Mouse (Mus musculus) midbrain, embryonic 13.5 days (tissue): ENCODE measurements around the gene Gm7168. TPM values are rescaled to one million over a fixed set of nuclear protein-coding genes. Genes with fewer than 3 reads are reported as not detected.
"Not testable (repeated sequence)": the region's sequence is repeated elsewhere in the genome, so short reads cannot be mapped to it uniquely, and the experiment has no call there.

ENCODE experiments used
- ATAC-seq: fragments of 200-750 bp; cut with Nextera tagmentation; 2 replicates; pipeline ENCODE4 v1.8.0; 2017; ENCODE audit warnings: mild to moderate bottlenecking, moderate TSS enrichment, moderate library complexity
- H3K27ac ChIP-seq: fragments of 300-500 bp; sonication (generic); 2 replicates; pipeline ENCODE4 v1.5.1; 2015; ENCODE audit warnings: inconsistent platforms, mild to moderate bottlenecking, moderate library complexity
- H3K27me3 ChIP-seq: fragments of 300-500 bp; sonication (generic); 2 replicates; pipeline ENCODE4 v1.6.1; 2015; ENCODE audit warnings: mild to moderate bottlenecking, inconsistent platforms
- H3K36me3 ChIP-seq: fragments of 300-500 bp; sonication (generic); 2 replicates; pipeline ENCODE4 v1.6.1; 2015; ENCODE audit warnings: mild to moderate bottlenecking, inconsistent platforms
- H3K4me1 ChIP-seq: fragments of 300-500 bp; sonication (generic); replicated peaks from 2 replicates; pipeline ENCODE4 v1.6.1; 2015; ENCODE audit warnings: inconsistent platforms
- H3K4me2 ChIP-seq: fragments of 300-500 bp; sonication (generic); replicated peaks from 2 replicates; pipeline ENCODE4 v1.6.1; 2015; ENCODE audit warnings: moderate library complexity, mild to moderate bottlenecking, inconsistent platforms
- H3K4me3 ChIP-seq: fragments of 300-500 bp; sonication (generic); replicated peaks from 2 replicates; pipeline ENCODE4 v1.5.1; 2015; ENCODE audit warnings: mild to moderate bottlenecking, inconsistent platforms
- H3K9ac ChIP-seq: fragments of 300-500 bp; sonication (generic); replicated peaks from 2 replicates; pipeline ENCODE4 v1.6.1; 2015; ENCODE audit warnings: mild to moderate bottlenecking, inconsistent platforms
- H3K9me3 ChIP-seq: fragments of 300-500 bp; sonication (generic); 2 replicates; pipeline ENCODE4 v1.6.1; 2016; ENCODE audit warnings: mild to moderate bottlenecking, inconsistent platforms
- WGBS: fragments of 180-500 bp; shearing (Covaris S2); methylation state at CpG from one replicate; pipeline ENCODE4 v1.1.7; 2015; 5-methylcytosine and 5-hydroxymethylcytosine counted together
- polyA plus RNA-seq: library from polyadenylated mRNA; unstranded; fragments of >200 nt; fragmentation: Nextera tagmentation; extraction: Ambion mirVana; gene quantifications from 2 replicates; pipeline ENCODE4 v1.2.1, GENCODE M21; 2015

The Gm7168 gene
- polyA plus RNA-seq, 1 experiment from 2014 or later, result not detected

DNA sequence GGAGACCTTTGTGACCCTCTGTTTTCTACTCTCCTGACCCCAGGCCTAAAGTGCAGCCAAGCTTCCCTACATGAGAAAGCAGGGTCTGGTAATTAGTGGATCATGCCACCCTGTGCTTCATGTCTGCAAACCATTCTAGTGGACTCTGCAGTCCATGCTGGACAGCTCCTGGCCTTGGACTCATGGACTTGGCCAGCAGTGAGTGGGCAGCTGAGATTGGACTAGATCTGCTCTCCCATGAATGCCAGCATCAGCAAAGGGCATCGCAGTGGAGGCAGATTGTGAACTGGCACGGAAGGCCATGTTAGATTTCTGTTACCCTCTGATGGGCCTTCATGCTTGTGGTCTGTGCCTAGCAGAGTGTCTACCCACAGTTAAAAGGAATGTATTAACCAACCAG is 12.8 kb upstream of the Gm7168 start:
- WGBS, result 98% methylated on average over 2 of the region's 2 CpGs
- not testable (repeated sequence) for H3K27ac ChIP-seq

DNA sequence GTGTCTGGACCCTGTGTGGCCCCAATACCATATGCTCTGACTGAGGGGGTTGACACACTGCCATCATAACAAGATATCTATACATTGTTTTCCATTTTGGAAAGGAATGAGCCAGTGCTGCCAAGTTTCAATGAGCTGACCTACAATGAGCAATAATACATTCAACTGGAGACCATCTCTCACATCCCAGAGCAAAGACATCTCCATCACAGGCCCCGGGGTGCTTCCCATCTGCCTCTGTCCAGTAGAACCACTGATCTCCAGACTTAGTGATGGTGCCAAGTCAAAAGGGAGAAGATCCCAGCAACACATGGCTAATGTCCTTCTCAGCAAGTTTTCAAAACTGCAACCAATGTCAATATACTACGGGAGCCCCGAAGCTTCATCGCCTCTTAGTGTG is 10.4 kb upstream of the Gm7168 start:
- no peaks in the 10 kb centered on the region for H3K27me3 ChIP-seq
- H3K36me3 ChIP-seq, result no peaks in the 10 kb centered on the region
- no peaks in the 10 kb centered on the region for H3K4me1 ChIP-seq
- H3K9me3 ChIP-seq, result no peaks in the 10 kb centered on the region
- no peak overlapping the region for H3K27ac ChIP-seq
- no peak overlapping the region for H3K4me2 ChIP-seq
- WGBS, result 95% methylated on average over 4 of the region's 4 CpGs
- H3K4me3 ChIP-seq, result no peak overlapping the region
- no peak for ATAC-seq
- no peak overlapping the region for H3K9ac ChIP-seq

More for the DNA sequence above, 12.8 kb upstream of the Gm7168 start:
- H3K4me1 ChIP-seq, H3K4me3 ChIP-seq, H3K9me3 ChIP-seq, H3K36me3 ChIP-seq, H3K27me3 ChIP-seq, H3K9ac ChIP-seq, H3K4me2 ChIP-seq, ATAC-seq: not testable (repeated sequence)

DNA sequence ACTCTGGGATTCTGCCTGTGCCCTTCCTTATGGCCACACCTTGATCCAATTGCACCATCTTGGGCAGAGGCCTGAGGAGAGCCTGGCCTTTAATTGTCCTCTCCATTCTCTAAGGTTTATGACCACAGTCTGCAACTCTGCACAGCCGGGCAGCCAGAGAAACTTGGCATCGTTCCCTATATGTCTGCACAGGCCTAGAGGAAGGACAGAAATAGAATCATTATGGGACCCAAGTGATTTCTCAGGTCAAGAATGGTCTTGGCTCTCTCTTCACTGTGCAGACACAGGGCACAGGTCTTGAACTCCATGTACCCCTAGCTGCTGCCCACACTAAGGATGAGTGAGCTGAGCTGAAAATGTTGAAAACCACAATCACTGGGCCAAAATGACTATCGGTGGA is 9.5 kb upstream of the Gm7168 start:
- Histone ChIP-seq H3K36me3 (no peaks in the 10 kb centered on the region), H3K27me3 (no peaks in the 10 kb centered on the region), H3K4me1 (no peaks in the 10 kb centered on the region), H3K4me2 (no peak overlapping the region), H3K4me3 (no peak overlapping the region), H3K27ac (no peak overlapping the region), H3K9me3 (no peaks in the 10 kb centered on the region), H3K9ac (no peak overlapping the region)
- WGBS, result 88% methylated on average over 3 of the region's 3 CpGs
- ATAC-seq, result no peak

- not testable (repeated sequence) for H3K27me3 ChIP-seq, H3K4me1 ChIP-seq, H3K27ac ChIP-seq, H3K4me3 ChIP-seq, H3K36me3 ChIP-seq, H3K9ac ChIP-seq, ATAC-seq, H3K4me2 ChIP-seq, H3K9me3 ChIP-seq
- WGBS, result 89% methylated on average over 2 of the region's 2 CpGs
Observed at GRCm38 (mm10) chr17:13939231-13939630, 8.9 kb upstream of the Gm7168 start.

- Histone ChIP-seq H3K4me2 (no peak overlapping the region), H3K27me3 (no peaks in the 10 kb centered on the region), H3K4me3 (no peak overlapping the region), H3K27ac (no peak overlapping the region), H3K4me1 (no peaks in the 10 kb centered on the region), H3K9ac (no peak overlapping the region), H3K9me3 (no peaks in the 10 kb centered on the region), H3K36me3 (no peaks in the 10 kb centered on the region)
- 68% methylated on average over 1 of the region's 1 CpGs for WGBS
- no peak for ATAC-seq
Observed at GRCm38 (mm10) chr17:13940487-13940886, 7.7 kb upstream of the Gm7168 start.

- not testable (repeated sequence) for H3K9me3 ChIP-seq, H3K4me2 ChIP-seq, ATAC-seq, H3K36me3 ChIP-seq, H3K4me3 ChIP-seq, H3K9ac ChIP-seq, H3K4me1 ChIP-seq, H3K27ac ChIP-seq, H3K27me3 ChIP-seq
- WGBS, result 93% methylated on average over 1 of the region's 1 CpGs
Observed at GRCm38 (mm10) chr17:13951570-13951969, 3.4 kb downstream of the Gm7168 start.

GRCm38 (mm10) chr17:13958129-13958528 is 10.0 kb downstream of the Gm7168 start:
- not testable (repeated sequence) for ATAC-seq, H3K9me3 ChIP-seq, H3K9ac ChIP-seq, H3K27me3 ChIP-seq, H3K36me3 ChIP-seq, H3K27ac ChIP-seq, H3K4me2 ChIP-seq, H3K4me1 ChIP-seq, H3K4me3 ChIP-seq
- 64% methylated on average over 1 of the region's 2 CpGs for WGBS

- H3K27ac ChIP-seq, H3K9ac ChIP-seq, H3K4me2 ChIP-seq, ATAC-seq, H3K36me3 ChIP-seq, H3K4me1 ChIP-seq, H3K9me3 ChIP-seq, H3K4me3 ChIP-seq, H3K27me3 ChIP-seq: not testable (repeated sequence)
- WGBS, result 96% methylated on average over 3 of the region's 3 CpGs
Observed at GRCm38 (mm10) chr17:13962245-13962644, 14.1 kb downstream of the Gm7168 start.

DNA sequence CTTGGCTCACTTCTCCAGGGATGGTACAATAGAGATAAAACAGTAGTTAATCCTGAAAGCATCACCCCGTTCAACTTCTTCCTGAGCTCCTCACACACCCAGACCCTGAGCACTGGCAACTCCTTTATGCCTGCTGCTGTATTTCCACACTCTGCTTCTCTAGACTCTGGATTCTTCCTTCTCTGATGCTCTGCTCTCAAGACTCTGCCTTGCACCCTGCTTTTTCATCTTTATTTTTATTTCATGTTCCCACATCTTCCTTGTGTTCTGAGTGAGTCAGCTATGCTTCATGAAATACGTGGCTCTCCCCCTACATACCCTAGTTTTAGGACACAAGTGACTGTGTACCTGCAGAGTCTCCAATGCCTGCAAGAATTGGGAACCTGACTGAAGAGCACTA is 16.9 kb downstream of the Gm7168 start:
- H3K27me3 ChIP-seq, H3K9ac ChIP-seq, ATAC-seq, H3K27ac ChIP-seq, H3K36me3 ChIP-seq, H3K4me1 ChIP-seq, H3K9me3 ChIP-seq, H3K4me2 ChIP-seq, H3K4me3 ChIP-seq: not testable (repeated sequence)
- WGBS, result 36% methylated on average over 1 of the region's 2 CpGs

- not testable (repeated sequence) for H3K9ac ChIP-seq, H3K4me3 ChIP-seq, H3K4me1 ChIP-seq, H3K4me2 ChIP-seq, ATAC-seq, H3K27me3 ChIP-seq, H3K9me3 ChIP-seq, H3K27ac ChIP-seq, H3K36me3 ChIP-seq
- WGBS, result 68% methylated on average over 1 of the region's 2 CpGs
Observed at GRCm38 (mm10) chr17:13969917-13970316, 21.7 kb downstream of the Gm7168 start.

DNA sequence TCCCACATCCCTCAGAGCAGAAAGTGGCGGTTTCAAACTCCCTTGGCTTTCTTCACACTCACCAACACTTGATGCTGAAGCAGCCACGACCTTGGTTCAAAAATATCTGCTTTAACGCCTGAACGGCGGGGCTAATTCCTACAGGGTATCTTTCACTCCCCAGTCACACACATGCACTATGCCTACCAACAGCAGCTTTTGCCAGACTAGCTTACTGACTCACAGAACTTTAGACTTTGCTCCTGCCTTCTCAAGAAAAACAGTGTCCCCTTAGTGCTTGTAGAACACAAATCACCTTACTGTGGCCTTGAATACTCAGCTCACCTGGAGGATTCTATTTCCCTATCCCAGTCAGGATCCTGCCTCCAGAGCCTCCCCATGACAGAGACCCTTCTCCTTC is 22.6 kb downstream of the Gm7168 start:
- H3K27me3 ChIP-seq, H3K9ac ChIP-seq, H3K27ac ChIP-seq, H3K36me3 ChIP-seq, H3K4me3 ChIP-seq, H3K4me2 ChIP-seq, ATAC-seq, H3K9me3 ChIP-seq, H3K4me1 ChIP-seq: not testable (repeated sequence)
- WGBS, result 88% methylated on average over 5 of the region's 5 CpGs

DNA sequence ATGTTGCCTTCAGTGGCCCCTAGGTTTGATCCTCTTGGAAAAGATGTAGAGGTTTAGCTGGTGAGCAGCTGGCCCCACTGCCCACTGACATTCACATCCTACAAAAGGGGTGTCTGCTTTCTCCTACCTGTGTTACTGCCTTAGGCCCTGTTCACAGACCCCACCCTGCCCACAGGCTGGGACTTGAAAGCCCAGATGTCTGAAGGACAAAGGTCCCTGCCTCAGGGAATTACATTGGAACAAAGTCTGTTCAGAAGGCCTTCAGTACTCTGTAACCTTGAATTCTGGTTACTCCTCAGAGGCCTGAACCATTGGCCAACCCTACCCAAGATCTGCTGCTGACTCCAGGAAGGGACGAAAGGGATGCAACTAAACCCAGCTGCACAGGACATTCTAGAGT is 39.5 kb downstream of the Gm7168 start:
- Histone ChIP-seq H3K27ac (no peak overlapping the region), H3K4me3 (no peak overlapping the region), H3K9ac (no peak overlapping the region), H3K4me1 (no peaks in the 10 kb centered on the region), H3K4me2 (no peak overlapping the region), H3K9me3 (no peaks in the 10 kb centered on the region), H3K27me3 (no peaks in the 10 kb centered on the region), H3K36me3 (no peaks in the 10 kb centered on the region)
- no peak for ATAC-seq
- WGBS, result 81% methylated on average over 1 of the region's 1 CpGs

- not testable (repeated sequence) for H3K36me3 ChIP-seq, H3K9me3 ChIP-seq, ATAC-seq, H3K9ac ChIP-seq, H3K4me3 ChIP-seq, H3K27ac ChIP-seq, H3K4me2 ChIP-seq, H3K4me1 ChIP-seq, H3K27me3 ChIP-seq
- WGBS, result 65% methylated on average over 2 of the region's 2 CpGs
Observed at GRCm38 (mm10) chr17:13993425-13993824, 45.3 kb downstream of the Gm7168 start.
